In genomic region chr16:5961786-5962185, GRCm38 (mm10) we compare ENCODE assay signal across 21 mouse cellular contexts.
DNase-seq lines count a peak whose midpoint lies in the region; ATAC-seq and TF ChIP-seq lines count a peak whose summit lies in the region.
"Had no signal": no experiment of that assay in that cellular context is flagged by ENCODE, and none has a peak within 500 bp of the region (broad histone marks: within the 10 kb centered on the region; RNA-seq: fewer than 3 reads in every experiment).

No protein-coding gene starts in this region.

- no peak overlapping the region for H3K27ac ChIP-seq in left cerebral cortex, adult 2 months
- no peak overlapping the region for H3K27ac ChIP-seq in kidney, embryonic 16.5 days (ENCODE audit: low read length)
- no peak overlapping the region for H3K27ac ChIP-seq in hindbrain, embryonic 14.5 days
- H3K27ac ChIP-seq: heart, embryonic 13.5 days; limb, embryonic 12.5 days; liver, embryonic 13.5 days; lung, embryonic 15.5 days; macrophage; midbrain, embryonic 12.5 days had no signal

- no peak overlapping the region for H3K4me2 ChIP-seq in kidney, embryonic 16.5 days (replicated peaks; ENCODE audit: low read depth, low read length)
- no peak overlapping the region for H3K4me2 ChIP-seq in hindbrain, embryonic 14.5 days (replicated peaks)
- H3K4me2 ChIP-seq: heart, embryonic 13.5 days; limb, embryonic 12.5 days; liver, embryonic 13.5 days; lung, embryonic 15.5 days; midbrain, embryonic 12.5 days had no signal

- TF ChIP-seq CTCF in left cerebral cortex, adult 2 months (IDR thresholded peaks at IDR 0.05), result no peak

- H3K4me3 ChIP-seq in left cerebral cortex, adult 2 months, result no peak overlapping the region
- no peak overlapping the region for H3K4me3 ChIP-seq in kidney, embryonic 16.5 days (ENCODE audit: low read length)
- H3K4me3 ChIP-seq in hindbrain, embryonic 14.5 days (replicated peaks; ENCODE audit: low read length), result no peak overlapping the region
- H3K4me3 ChIP-seq: heart, embryonic 13.5 days; limb, embryonic 12.5 days; liver, embryonic 13.5 days; lung, embryonic 15.5 days; midbrain, embryonic 12.5 days had no signal

- H3K27me3 ChIP-seq in kidney, embryonic 16.5 days (ENCODE audit: insufficient read depth, low read length), result no peaks in the 10 kb centered on the region
- no peaks in the 10 kb centered on the region for H3K27me3 ChIP-seq in hindbrain, embryonic 14.5 days (ENCODE audit: control insufficient read depth, insufficient read depth, low read length)
- H3K27me3 ChIP-seq: heart, embryonic 13.5 days; limb, embryonic 12.5 days; liver, embryonic 13.5 days; lung, embryonic 15.5 days; midbrain, embryonic 12.5 days had no signal

- WGBS in kidney, embryonic 16.5 days, result 74% methylated on average over 3 of the region's 3 CpGs
- WGBS in hindbrain, embryonic 14.5 days, result 80% methylated on average over 3 of the region's 3 CpGs

- no peak overlapping the region for H3K9ac ChIP-seq in kidney, embryonic 16.5 days (replicated peaks; ENCODE audit: low read length)
- no peak overlapping the region for H3K9ac ChIP-seq in hindbrain, embryonic 14.5 days
- H3K9ac ChIP-seq: heart, embryonic 13.5 days; limb, embryonic 12.5 days; liver, embryonic 13.5 days; lung, embryonic 15.5 days; midbrain, embryonic 12.5 days had no signal

- intact Hi-C loops in left cerebral cortex, adult 2 months (cut with DNase I), result loop anchor here (2.0 kb wide), 1 partner anchor 57 kb away; no protein-coding TSS in a partner anchor

- no peaks in the 10 kb centered on the region for H3K4me1 ChIP-seq in kidney, embryonic 16.5 days (ENCODE audit: insufficient read depth, low read length)
- no peaks in the 10 kb centered on the region for H3K4me1 ChIP-seq in hindbrain, embryonic 14.5 days (replicated peaks; ENCODE audit: control insufficient read depth, insufficient read depth, low read length)
- H3K4me1 ChIP-seq: heart, embryonic 13.5 days; limb, embryonic 12.5 days; liver, embryonic 13.5 days; lung, embryonic 15.5 days; midbrain, embryonic 12.5 days had no signal

- ATAC-seq in kidney, embryonic 16.5 days (ENCODE audit: low FRiP score, low TSS enrichment), result no peak
- no peak for ATAC-seq in hindbrain, embryonic 14.5 days (ENCODE audit: low FRiP score)
- ATAC-seq: hindbrain, embryonic 16.5 days; intestine, postnatal 0 days had no signal

- no peaks in the 10 kb centered on the region for H3K36me3 ChIP-seq in kidney, embryonic 16.5 days (ENCODE audit: insufficient read depth, low read length)
- no peaks in the 10 kb centered on the region for H3K36me3 ChIP-seq in hindbrain, embryonic 14.5 days (replicated peaks; ENCODE audit: control insufficient read depth, insufficient read depth)
- H3K36me3 ChIP-seq: heart, embryonic 13.5 days; limb, embryonic 12.5 days; liver, embryonic 13.5 days; lung, embryonic 15.5 days; midbrain, embryonic 12.5 days had no signal

- no peaks in the 10 kb centered on the region for H3K9me3 ChIP-seq in kidney, embryonic 16.5 days (ENCODE audit: low read length)
- no peaks in the 10 kb centered on the region for H3K9me3 ChIP-seq in hindbrain, embryonic 14.5 days (ENCODE audit: control insufficient read depth, low read length)
- H3K9me3 ChIP-seq: heart, embryonic 13.5 days; limb, embryonic 12.5 days; liver, embryonic 13.5 days; lung, embryonic 15.5 days; midbrain, embryonic 12.5 days had no signal

- peak; percentile 19 for DNase-seq in layer of hippocampus, adult 11-12 months (ENCODE audit: low spot score)
- DNase-seq in layer of hippocampus, postnatal 25 days (ENCODE audit: extremely low spot score in 1 of 2, low spot score in 1 of 2), result no peak
- DNase-seq in frontal cortex, postnatal 36 days (ENCODE audit: low spot score in 2 of 2), result peak; percentile 49 to 71
- DNase-seq in left cerebral cortex, adult 2 months (ENCODE audit: extremely low spot score in 1 of 2, low spot score in 2 of 2), result peak; percentile 31 to 40
- peak; percentile 47 for DNase-seq in right cerebral cortex, postnatal 25 days
- no peak for DNase-seq in urinary bladder, postnatal 25 days (ENCODE audit: low spot score)
- DNase-seq in hindbrain, embryonic 14.5 days (ENCODE audit: low spot score), result no peak
- DNase-seq: adrenal gland, postnatal 10 days; cerebellum, adult 18-20 months; heart, postnatal 36 days; kidney, postnatal 10 days; liver, embryonic 13.5 days; thymus, postnatal 36 days had no signal

Comparison
In these comparisons a context has a peak if more than half of its experiments do, and no peak if none do; other contexts are left out.
1. DNase-seq: peak in layer of hippocampus, adult 11-12 months (single experiment), frontal cortex, postnatal 36 days (2 of 2), left cerebral cortex, adult 2 months (2 of 2) and right cerebral cortex, postnatal 25 days (single experiment); none in layer of hippocampus, postnatal 25 days (0 of 2), urinary bladder, postnatal 25 days (single experiment) and hindbrain, embryonic 14.5 days (single experiment).